Mouse (Mus musculus) cortical plate, adult 2 months (tissue): ENCODE measurements around the gene Ifi35. TPM values are rescaled to one million over a fixed set of nuclear protein-coding genes. Genes with fewer than 3 reads are reported as not detected.
"Not testable (repeated sequence)": the region's sequence is repeated elsewhere in the genome, so short reads cannot be mapped to it uniquely, and the experiment has no call there.

Experiments
- H3K27ac ChIP-seq: fragments of 200-500 bp; 2 replicates; pipeline ENCODE4 v1.5.1; 2012; ENCODE audit warnings: low read length, control low read depth, inconsistent platforms; ENCODE audit not compliant: insufficient read depth
- H3K4me1 ChIP-seq: fragments of 200-500 bp; 2 replicates; pipeline ENCODE4 v1.6.1; 2011; ENCODE audit warnings: low read length; ENCODE audit not compliant: control insufficient read depth, insufficient read depth
- H3K4me3 ChIP-seq: fragments of 200-500 bp; 2 replicates; pipeline ENCODE4 v1.5.1; 2011; ENCODE audit warnings: mild to moderate bottlenecking, low read length, control low read depth; ENCODE audit not compliant: insufficient read depth
- CTCF ChIP-seq: fragments of 200-500 bp; IDR thresholded peaks from 2 replicates; pipeline ENCODE4 v1.5.1; 2011; ENCODE audit warnings: mild to moderate bottlenecking, control low read depth, low read length; ENCODE audit not compliant: insufficient read depth; ENCODE audit errors: extremely low read depth
- POLR2A ChIP-seq: fragments of 200-500 bp; IDR thresholded peaks from 2 replicates; pipeline ENCODE4 v1.6.1; 2011; ENCODE audit warnings: mild to moderate bottlenecking, low read length, control low read depth; ENCODE audit not compliant: insufficient read depth; ENCODE audit errors: extremely low read depth
- polyA plus RNA-seq: library from polyadenylated mRNA; depleted of rRNA; stranded (reverse); fragments of >200 nt; gene quantifications from 2 replicates; pipeline ENCODE4 v1.2.3, GENCODE M21; 2012

The Ifi35 gene
- polyA plus RNA-seq, 1 experiment = 7.3 TPM

GRCm38 (mm10) chr11:101474298-101474697 lies 26.1 kb downstream of the Ifi35 start:
- TF ChIP-seq POLR2A = no peak
- no peak for TF ChIP-seq CTCF
- no peaks in the 10 kb centered on the region for H3K4me1 ChIP-seq
- H3K4me3 ChIP-seq = no peak overlapping the region
- no peak overlapping the region for H3K27ac ChIP-seq

- H3K4me1 ChIP-seq, H3K27ac ChIP-seq, H3K4me3 ChIP-seq: not testable (repeated sequence)
Observed at GRCm38 (mm10) chr11:101476361-101476760, 28.2 kb downstream of the Ifi35 start.

GRCm38 (mm10) chr11:101477194-101477551 lies 29.0 kb downstream of the Ifi35 start:
- no peak for TF ChIP-seq POLR2A
- H3K27ac ChIP-seq = no peak overlapping the region
- no peaks in the 10 kb centered on the region for H3K4me1 ChIP-seq
- H3K4me3 ChIP-seq = no peak overlapping the region

- no peak for TF ChIP-seq POLR2A
- no peak for TF ChIP-seq CTCF
Observed at GRCm38 (mm10) chr11:101477552-101478211, 29.5 kb downstream of the Ifi35 start.

GRCm38 (mm10) chr11:101479171-101479635 lies 31.0 kb downstream of the Ifi35 start:
- H3K4me3 ChIP-seq = no peak overlapping the region
- no peaks in the 10 kb centered on the region for H3K4me1 ChIP-seq
- H3K27ac ChIP-seq = no peak overlapping the region
- TF ChIP-seq POLR2A = no peak
- no peak for TF ChIP-seq CTCF

More at GRCm38 (mm10) chr11:101477552-101478211, 29.5 kb downstream of the Ifi35 start:
- Histone ChIP-seq H3K4me1 (no peaks in the 10 kb centered on the region), H3K4me3 (no peak overlapping the region), H3K27ac (no peak overlapping the region)

- Histone ChIP-seq H3K27ac (no peak overlapping the region), H3K4me3 (no peak overlapping the region), H3K4me1 (no peaks in the 10 kb centered on the region)
- no peak for TF ChIP-seq POLR2A
- no peak for TF ChIP-seq CTCF
Observed at GRCm38 (mm10) chr11:101480912-101481311, 32.7 kb downstream of the Ifi35 start.

GRCm38 (mm10) chr11:101483804-101484203 lies 35.6 kb downstream of the Ifi35 start:
- Histone ChIP-seq H3K27ac (no peak overlapping the region), H3K4me1 (no peaks in the 10 kb centered on the region), H3K4me3 (no peak overlapping the region)
- TF ChIP-seq POLR2A (no peak), CTCF (no peak)

- H3K4me1 ChIP-seq = no peaks in the 10 kb centered on the region
- TF ChIP-seq POLR2A (no peak), CTCF (no peak)
- no peak overlapping the region for H3K27ac ChIP-seq
- no peak overlapping the region for H3K4me3 ChIP-seq
Observed at GRCm38 (mm10) chr11:101484245-101484644, 36.0 kb downstream of the Ifi35 start.

- Histone ChIP-seq H3K4me1 (no peaks in the 10 kb centered on the region), H3K27ac (no peak overlapping the region), H3K4me3 (no peak overlapping the region)
- TF ChIP-seq POLR2A (no peak), CTCF (no peak)
Observed at GRCm38 (mm10) chr11:101484814-101485213, 36.6 kb downstream of the Ifi35 start.

GRCm38 (mm10) chr11:101485509-101486028 lies 37.4 kb downstream of the Ifi35 start:
- no peaks in the 10 kb centered on the region for H3K4me1 ChIP-seq
- H3K4me3 ChIP-seq = no peak overlapping the region
- no peak overlapping the region for H3K27ac ChIP-seq
- TF ChIP-seq POLR2A = no peak
- no peak for TF ChIP-seq CTCF

GRCm38 (mm10) chr11:101486126-101486525 lies 37.9 kb downstream of the Ifi35 start:
- Histone ChIP-seq H3K4me3 (no peak overlapping the region), H3K4me1 (no peaks in the 10 kb centered on the region), H3K27ac (no peak overlapping the region)
- TF ChIP-seq CTCF (no peak), POLR2A (no peak)
